Mouse (Mus musculus) heart, adult 2 months (tissue): ENCODE measurements at regions not wholly inside any gene's neighbourhood (a gene's known extent, or its start where the extent isn't known, plus 50 kb on each side); places are given as distances from the start of the nearest gene placed in this dataset.
A peak's percentile ranks its signal among the peaks of the same experiment; 100 is the strongest.

Experiments used
- DNase-seq, 2 experiments: peaks; one replicate each; pipeline ENCODE4 v3.0.0; 2021
- H3K27ac ChIP-seq: fragments of 200-600 bp; 2 replicates; pipeline ENCODE4 v1.8.1; 2022
- H3K27me3 ChIP-seq: fragments of 200-500 bp; 2 replicates; pipeline ENCODE4 v1.6.1; 2012; ENCODE audit warnings: mild to moderate bottlenecking, low read length, inconsistent platforms, mixed read lengths; ENCODE audit not compliant: control insufficient read depth, insufficient read depth
- H3K36me3 ChIP-seq: fragments of 200-500 bp; 2 replicates; pipeline ENCODE4 v1.6.1; 2012; ENCODE audit warnings: low read length, inconsistent platforms; ENCODE audit not compliant: control insufficient read depth, insufficient read depth
- H3K4me1 ChIP-seq: fragments of 200-500 bp; 2 replicates; pipeline ENCODE4 v1.6.1; 2011; ENCODE audit warnings: low read length; ENCODE audit not compliant: control insufficient read depth, insufficient read depth
- H3K4me3 ChIP-seq: fragments of 200-600 bp; 2 replicates; pipeline ENCODE4 v1.8.1; 2022
- H3K79me2 ChIP-seq: fragments of 200-500 bp; replicated peaks from 2 replicates; pipeline ENCODE4 v1.6.1; 2012; ENCODE audit warnings: mild to moderate bottlenecking, inconsistent platforms, low read length, moderate library complexity, mixed read lengths; ENCODE audit not compliant: control insufficient read depth, insufficient read depth
- H3K9ac ChIP-seq: fragments of 200-500 bp; 2 replicates; pipeline ENCODE4 v1.6.1; 2012; ENCODE audit warnings: low read depth, mild to moderate bottlenecking, control low read depth, inconsistent platforms, low read length, mixed read lengths
- CTCF ChIP-seq: fragments of 200-600 bp; IDR thresholded peaks from 2 replicates; pipeline ENCODE4 v1.8.1; 2022; ENCODE audit warnings: antibody characterized with exemption, mild to moderate bottlenecking, moderate library complexity
- EP300 ChIP-seq: fragments of 200-500 bp; IDR thresholded peaks from 2 replicates; pipeline ENCODE4 v1.6.1; 2011; ENCODE audit warnings: low read depth, low read length, control low read depth; ENCODE audit not compliant: insufficient read depth
- POLR2A ChIP-seq: fragments of 200-500 bp; IDR thresholded peaks from 2 replicates; pipeline ENCODE4 v1.6.1; 2011; ENCODE audit warnings: mild to moderate bottlenecking, low read depth, low read length, control low read depth; ENCODE audit not compliant: insufficient read depth
- WGBS: fragments of 180-500 bp; shearing (Covaris S2); methylation state at CpG from one replicate; pipeline ENCODE4 v1.1.7; 2018; 5-methylcytosine and 5-hydroxymethylcytosine counted together
- intact Hi-C: fragments of 180-260 bp; cut with DNase I; formaldehyde crosslinking; loops from one replicate; pipeline ENCODE4 v1.15.1; 2025

DNA sequence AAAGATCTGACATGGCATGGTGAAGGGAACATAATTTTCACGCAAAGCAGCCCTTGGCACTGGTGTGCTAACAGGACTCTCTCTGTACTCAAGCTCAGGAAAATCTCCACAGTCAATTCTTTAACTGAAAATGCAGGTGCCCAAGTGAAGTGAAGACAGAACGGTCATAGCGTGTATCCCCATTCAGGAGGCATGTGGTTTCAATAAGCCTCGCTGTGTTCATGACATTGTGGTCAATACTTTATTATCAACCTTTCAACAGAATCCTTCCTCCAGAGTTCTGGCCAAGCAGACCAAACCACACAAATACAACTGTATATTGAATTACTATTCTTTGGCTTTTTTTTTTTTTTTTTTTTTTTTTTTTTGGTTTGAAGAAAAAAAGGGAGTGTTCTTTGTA is 314.1 kb downstream of the Mycn start:
- no peak for DNase-seq
- H3K9ac ChIP-seq, result no peak overlapping the region
- no peaks in the 10 kb centered on the region for H3K27me3 ChIP-seq
- H3K4me1 ChIP-seq, result no peaks in the 10 kb centered on the region
- no peaks in the 10 kb centered on the region for H3K79me2 ChIP-seq
- intact Hi-C loops, result no loop called here
- TF ChIP-seq POLR2A (no peak), EP300 (no peak)
- WGBS, result 89% methylated on average over 4 of the region's 4 CpGs
- no peak overlapping the region for H3K27ac ChIP-seq
- H3K4me3 ChIP-seq, result no peak overlapping the region
- H3K36me3 ChIP-seq, result no peaks in the 10 kb centered on the region

- no peak overlapping the region for H3K27ac ChIP-seq
- intact Hi-C loops, result no loop called here
- no peaks in the 10 kb centered on the region for H3K4me1 ChIP-seq
- no peak overlapping the region for H3K4me3 ChIP-seq
- H3K79me2 ChIP-seq, result no peaks in the 10 kb centered on the region
- no peak for DNase-seq
- H3K27me3 ChIP-seq, result no peaks in the 10 kb centered on the region
- TF ChIP-seq CTCF, result no peak
- no peak for TF ChIP-seq POLR2A
- TF ChIP-seq EP300, result no peak
- no peak overlapping the region for H3K9ac ChIP-seq
- H3K36me3 ChIP-seq, result no peaks in the 10 kb centered on the region
- 90% methylated on average over 1 of the region's 1 CpGs for WGBS
Measured at GRCm38 (mm10) chr12:12625788-12626187, 315.9 kb downstream of the Mycn start.

DNA sequence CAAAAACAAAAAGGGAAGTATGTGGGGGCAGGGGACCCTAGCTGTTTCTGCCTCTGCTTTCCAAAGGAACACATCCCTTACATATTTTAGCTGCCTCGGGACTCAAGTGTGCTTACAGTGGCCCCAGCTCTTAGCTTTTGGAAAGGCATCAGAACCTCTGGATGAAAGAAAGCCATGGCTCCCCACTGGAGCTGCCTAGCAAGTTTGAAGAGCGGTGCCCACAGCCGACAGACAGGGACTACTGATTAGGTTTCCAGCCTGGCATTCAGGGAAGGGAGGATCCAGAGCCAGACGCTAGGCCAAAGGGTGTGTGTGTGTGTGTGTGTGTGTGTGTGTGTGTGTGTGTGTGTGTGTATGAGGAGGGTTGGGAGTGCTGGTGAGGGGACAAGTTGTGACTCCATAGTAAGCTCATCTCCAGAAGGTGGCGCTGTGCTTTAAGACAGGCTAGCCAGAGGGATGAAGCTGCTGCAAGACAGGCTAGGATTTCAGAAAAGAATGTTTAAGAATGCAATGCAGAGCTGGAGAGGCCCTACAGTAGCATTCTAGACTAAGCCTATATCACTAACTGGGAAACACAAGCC is 318.9 kb downstream of the Mycn start:
- no peak for TF ChIP-seq POLR2A
- TF ChIP-seq CTCF, result peak; percentile 65
- no peak for TF ChIP-seq EP300
- Histone ChIP-seq H3K9ac (no peak overlapping the region), H3K27me3 (no peaks in the 10 kb centered on the region), H3K4me3 (no peak overlapping the region), H3K27ac (no peak overlapping the region), H3K4me1 (no peaks in the 10 kb centered on the region), H3K79me2 (no peaks in the 10 kb centered on the region), H3K36me3 (no peaks in the 10 kb centered on the region)
- WGBS, result 20% methylated on average over 5 of the region's 5 CpGs
- intact Hi-C loops, result loop anchor here (1.0 to 2.0 kb wide), 3 partner anchors 202 to 592 kb away; no protein-coding TSS in a partner anchor
- peak; percentile 49 to 66 for DNase-seq

DNA sequence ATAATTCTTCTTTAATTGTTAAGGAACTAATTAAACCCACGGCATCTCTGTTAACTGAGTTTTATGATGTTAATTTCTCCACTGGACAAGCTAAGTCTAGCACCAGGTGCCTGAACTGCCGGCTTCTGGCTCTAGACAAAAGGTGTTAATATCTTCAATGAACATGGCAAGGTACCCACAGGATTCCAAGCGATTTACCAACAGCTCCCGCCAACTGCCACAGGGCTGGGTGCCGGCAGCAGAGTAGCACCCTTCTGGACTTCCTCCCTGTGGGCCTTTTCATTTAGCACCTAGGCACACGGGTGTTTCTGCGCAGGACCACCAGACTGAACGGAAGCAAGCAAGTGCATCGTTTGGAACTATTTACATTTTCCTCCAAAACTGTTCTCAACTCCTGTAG is 320.2 kb downstream of the Mycn start:
- Histone ChIP-seq H3K4me3 (no peak overlapping the region), H3K27me3 (no peaks in the 10 kb centered on the region), H3K27ac (no peak overlapping the region), H3K36me3 (no peaks in the 10 kb centered on the region), H3K9ac (no peak overlapping the region), H3K79me2 (no peaks in the 10 kb centered on the region), H3K4me1 (no peaks in the 10 kb centered on the region)
- intact Hi-C loops, result no loop called here
- WGBS, result 87% methylated on average over 9 of the region's 9 CpGs
- TF ChIP-seq POLR2A, result no peak
- no peak for TF ChIP-seq EP300
- no peak for TF ChIP-seq CTCF
- DNase-seq, result no peak

GRCm38 (mm10) chr12:12620316-12620715 is 321.4 kb downstream of the Mycn start:
- Histone ChIP-seq H3K79me2 (no peaks in the 10 kb centered on the region), H3K4me1 (no peaks in the 10 kb centered on the region), H3K4me3 (no peak overlapping the region), H3K9ac (no peak overlapping the region), H3K27me3 (no peaks in the 10 kb centered on the region), H3K36me3 (no peaks in the 10 kb centered on the region), H3K27ac (no peak overlapping the region)
- no peak for TF ChIP-seq EP300
- no peak for TF ChIP-seq CTCF
- TF ChIP-seq POLR2A, result no peak
- DNase-seq, result no peak
- intact Hi-C loops, result no loop called here
- 80% methylated on average over 5 of the region's 5 CpGs for WGBS

GRCm38 (mm10) chr12:12619431-12619830 is 322.3 kb downstream of the Mycn start:
- 72% methylated on average over 5 of the region's 5 CpGs for WGBS
- Histone ChIP-seq H3K4me1 (no peaks in the 10 kb centered on the region), H3K27me3 (no peaks in the 10 kb centered on the region), H3K27ac (no peak overlapping the region), H3K4me3 (no peak overlapping the region), H3K36me3 (no peaks in the 10 kb centered on the region), H3K9ac (no peak overlapping the region), H3K79me2 (no peaks in the 10 kb centered on the region)
- intact Hi-C loops, result no loop called here
- no peak for TF ChIP-seq POLR2A
- no peak for TF ChIP-seq EP300
- TF ChIP-seq CTCF, result no peak
- DNase-seq, result no peak
